Mouse (Mus musculus) hindbrain, embryonic 13.5 days (tissue): ENCODE data around the gene Enpp5. TPM values are rescaled to one million over a fixed set of nuclear protein-coding genes. Genes with fewer than 3 reads are reported as not detected.
A peak's percentile ranks its signal among the peaks of the same experiment; 100 is the strongest.

Experiments used
- ATAC-seq: fragments of 200-750 bp; cut with Nextera tagmentation; 2 replicates; pipeline ENCODE4 v1.8.0; 2017; ENCODE audit warnings: moderate TSS enrichment; ENCODE audit not compliant: low FRiP score
- H3K27ac ChIP-seq: fragments of 300-500 bp; sonication (generic); 2 replicates; pipeline ENCODE4 v1.5.1; 2015; ENCODE audit warnings: inconsistent platforms, mild to moderate bottlenecking, moderate library complexity
- H3K27me3 ChIP-seq: fragments of 300-500 bp; sonication (generic); 2 replicates; pipeline ENCODE4 v1.6.1; 2015; ENCODE audit warnings: mild to moderate bottlenecking, inconsistent platforms
- H3K36me3 ChIP-seq: fragments of 300-500 bp; sonication (generic); 2 replicates; pipeline ENCODE4 v1.6.1; 2015; ENCODE audit warnings: mild to moderate bottlenecking, inconsistent platforms
- H3K4me1 ChIP-seq: fragments of 300-500 bp; sonication (generic); replicated peaks from 2 replicates; pipeline ENCODE4 v1.6.1; 2015; ENCODE audit warnings: inconsistent platforms
- H3K4me2 ChIP-seq: fragments of 300-500 bp; sonication (generic); 2 replicates; pipeline ENCODE4 v1.6.1; 2015; ENCODE audit warnings: inconsistent platforms, mild to moderate bottlenecking, moderate library complexity
- H3K4me3 ChIP-seq: fragments of 300-500 bp; sonication (generic); 2 replicates; pipeline ENCODE4 v1.5.1; 2015; ENCODE audit warnings: mild to moderate bottlenecking, inconsistent platforms
- H3K9ac ChIP-seq: fragments of 300-500 bp; sonication (generic); 2 replicates; pipeline ENCODE4 v1.6.1; 2015; ENCODE audit warnings: mild to moderate bottlenecking, inconsistent platforms
- H3K9me3 ChIP-seq: fragments of 300-500 bp; sonication (generic); 2 replicates; pipeline ENCODE4 v1.6.1; 2016; ENCODE audit warnings: inconsistent platforms
- WGBS: fragments of 180-500 bp; shearing (Covaris S2); methylation state at CpG from one replicate; pipeline ENCODE4 v1.1.7; 2015; 5-methylcytosine and 5-hydroxymethylcytosine counted together
- polyA plus RNA-seq: library from polyadenylated mRNA; unstranded; fragments of >200 nt; fragmentation: Nextera tagmentation; extraction: Ambion mirVana; gene quantifications from 2 replicates; pipeline ENCODE4 v1.2.1, GENCODE M21; 2015

The Enpp5 gene
- polyA plus RNA-seq: 79.3 and 83.6 TPM in 2 replicates

DNA sequence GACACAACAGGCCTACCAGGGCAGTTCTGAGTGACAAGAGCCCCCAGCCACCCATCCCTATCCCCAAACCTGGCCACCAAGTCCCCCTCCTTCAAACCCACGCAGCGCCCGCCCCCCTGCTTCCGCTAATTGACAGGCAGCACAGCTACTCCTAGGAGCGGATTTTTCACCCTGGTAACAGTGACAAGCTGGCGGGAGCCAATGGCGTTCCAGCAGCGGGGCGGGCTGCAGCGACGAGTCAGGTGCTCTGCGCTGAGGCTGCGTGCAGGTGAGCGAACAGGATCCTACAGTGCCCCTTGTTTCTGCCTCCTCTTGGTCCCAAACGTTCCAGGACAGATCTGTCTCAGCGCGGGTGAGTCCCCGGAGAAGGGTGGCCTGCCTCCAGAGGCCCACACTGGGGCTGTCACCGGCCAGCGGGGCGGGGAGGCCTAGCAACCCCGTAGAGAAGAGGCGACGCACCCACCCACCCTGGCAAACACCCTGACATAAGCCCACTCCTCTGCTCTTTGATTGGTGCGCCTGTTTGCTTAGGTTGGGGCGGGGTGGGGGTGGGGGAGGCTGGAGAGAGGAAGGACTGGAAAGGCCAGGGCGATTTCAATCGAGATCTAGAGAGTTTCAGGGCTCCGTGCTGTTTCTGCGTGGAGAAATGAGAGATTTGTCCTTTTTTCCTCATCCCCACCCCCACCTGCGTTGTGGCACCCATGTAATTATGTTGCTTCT is at the start of gene Enpp5:
Gene Enpp5 (plus strand): TSS at position 183 of the 720 bp plus-strand sequence.
- peaks cover 33% of the 10 kb centered on the region for H3K36me3 ChIP-seq
- peak within 1 kb of the TSS; percentile 93 for H3K27ac ChIP-seq
- peak; percentile 99 for ATAC-seq
- peak within 1 kb of the TSS; percentile 79 for H3K9ac ChIP-seq
- no peaks in the 10 kb centered on the region for H3K9me3 ChIP-seq
- no peaks in the 10 kb centered on the region for H3K27me3 ChIP-seq
- peak within 1 kb of the TSS; percentile 66 for H3K4me2 ChIP-seq
- peak within 1 kb of the TSS; percentile 59 for H3K4me3 ChIP-seq
- peaks cover 28% of the 10 kb centered on the region for H3K4me1 ChIP-seq
- under 1% methylated on average over 31 of the region's 31 CpGs for WGBS

DNA sequence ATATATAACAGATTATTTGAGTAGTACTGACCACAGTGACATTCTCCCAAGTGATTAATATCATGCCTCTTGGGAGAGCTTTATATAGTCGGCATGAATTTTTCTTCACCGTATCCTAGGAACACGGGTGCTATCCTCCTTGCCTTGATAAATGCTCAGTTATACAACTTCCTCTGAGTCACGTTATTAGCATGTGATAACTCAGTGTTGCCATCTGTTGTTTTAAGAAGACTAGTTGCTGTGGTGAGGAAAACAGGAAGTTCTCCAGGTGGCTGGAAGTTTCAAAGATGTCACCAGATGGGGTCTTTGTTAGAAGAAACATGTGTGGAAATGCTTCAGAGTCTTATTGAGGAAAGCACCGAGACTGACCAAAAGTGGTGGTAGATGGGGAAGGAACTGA is 49.0 kb upstream of the Enpp5 start:
- Histone ChIP-seq H3K4me2 (no peak overlapping the region), H3K36me3 (no peaks in the 10 kb centered on the region), H3K27me3 (no peaks in the 10 kb centered on the region), H3K4me3 (no peak overlapping the region), H3K9ac (no peak overlapping the region), H3K9me3 (no peaks in the 10 kb centered on the region), H3K27ac (no peak overlapping the region), H3K4me1 (peaks cover 31% of the 10 kb centered on the region)
- ATAC-seq: no peak
- 67% methylated on average over 5 of the region's 5 CpGs for WGBS

DNA sequence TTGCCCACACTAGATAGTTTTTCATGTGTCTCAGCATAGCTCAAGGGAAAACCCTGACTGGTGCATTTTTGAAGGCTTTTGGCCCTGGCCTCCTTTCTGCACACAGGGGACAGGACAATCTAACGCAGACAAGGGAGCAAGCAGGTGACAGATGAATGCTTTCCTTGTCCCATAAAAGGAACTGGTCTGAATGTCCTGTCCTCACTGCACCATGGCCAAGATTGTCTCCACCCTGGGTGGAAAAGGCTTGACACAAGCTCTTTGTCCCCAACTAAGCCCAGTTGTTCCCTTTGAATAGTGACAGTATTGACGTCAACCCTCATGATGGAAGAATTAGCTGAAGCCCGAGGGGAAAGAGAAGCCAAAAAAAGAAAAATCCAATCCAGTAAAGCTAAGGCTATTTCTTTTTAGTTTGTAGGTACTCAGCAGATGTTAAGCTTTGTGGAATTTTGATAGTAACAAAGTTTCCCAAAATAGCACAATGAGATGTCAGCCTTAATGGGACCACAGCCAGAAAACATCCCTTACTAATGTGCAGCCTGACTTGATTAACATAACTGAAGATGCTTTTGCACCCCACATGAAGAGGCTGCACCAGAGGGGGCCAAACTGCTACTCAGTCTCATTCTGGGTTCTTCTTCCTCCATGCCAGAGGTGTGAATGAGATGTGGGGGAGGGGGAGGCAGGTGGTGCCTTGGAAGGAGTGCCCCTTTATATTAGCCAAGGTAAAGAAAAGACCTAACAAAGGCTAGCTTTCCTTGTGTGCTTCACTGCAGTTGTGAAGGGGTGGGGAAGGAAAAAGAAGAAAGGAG is 47.6 kb upstream of the Enpp5 start:
- no peaks in the 10 kb centered on the region for H3K36me3 ChIP-seq
- 0 out of 2 replicates have a peak overlapping the region, but pooled peaks have one; percentile 6 for H3K27ac ChIP-seq
- H3K4me1 ChIP-seq: peaks cover 26% of the 10 kb centered on the region
- no peak for ATAC-seq
- no peak overlapping the region for H3K9ac ChIP-seq
- H3K27me3 ChIP-seq: no peaks in the 10 kb centered on the region
- no peak overlapping the region for H3K4me3 ChIP-seq
- WGBS: 28% methylated on average over 3 of the region's 3 CpGs
- H3K4me2 ChIP-seq: no peak overlapping the region
- no peaks in the 10 kb centered on the region for H3K9me3 ChIP-seq

DNA sequence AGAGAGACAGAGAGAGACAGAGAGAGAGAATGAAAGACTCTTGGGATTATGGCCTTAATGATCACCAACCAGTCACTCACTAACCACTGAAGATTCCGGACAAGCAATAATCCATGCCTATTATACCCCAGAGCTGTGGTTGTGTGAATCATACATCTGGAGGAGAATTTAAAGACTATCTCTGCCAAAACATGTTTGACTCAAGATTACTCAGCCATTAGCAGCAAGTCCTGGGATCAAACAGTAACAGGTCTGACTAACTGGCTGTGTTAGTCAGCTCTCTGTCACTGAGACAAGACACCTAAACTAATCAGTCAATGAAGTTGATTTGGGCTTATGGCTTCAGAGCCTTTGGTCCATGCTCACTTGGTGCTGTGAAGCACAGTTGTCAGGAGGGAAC is 43.6 kb upstream of the Enpp5 start:
- no peak overlapping the region for H3K27ac ChIP-seq
- no peaks in the 10 kb centered on the region for H3K9me3 ChIP-seq
- no peak overlapping the region for H3K4me3 ChIP-seq
- no peak for ATAC-seq
- no peaks in the 10 kb centered on the region for H3K36me3 ChIP-seq
- H3K9ac ChIP-seq: no peak overlapping the region
- no peaks in the 10 kb centered on the region for H3K27me3 ChIP-seq
- H3K4me2 ChIP-seq: no peak overlapping the region
- H3K4me1 ChIP-seq: peaks cover 9% of the 10 kb centered on the region
- 92% methylated on average over 1 of the region's 1 CpGs for WGBS

DNA sequence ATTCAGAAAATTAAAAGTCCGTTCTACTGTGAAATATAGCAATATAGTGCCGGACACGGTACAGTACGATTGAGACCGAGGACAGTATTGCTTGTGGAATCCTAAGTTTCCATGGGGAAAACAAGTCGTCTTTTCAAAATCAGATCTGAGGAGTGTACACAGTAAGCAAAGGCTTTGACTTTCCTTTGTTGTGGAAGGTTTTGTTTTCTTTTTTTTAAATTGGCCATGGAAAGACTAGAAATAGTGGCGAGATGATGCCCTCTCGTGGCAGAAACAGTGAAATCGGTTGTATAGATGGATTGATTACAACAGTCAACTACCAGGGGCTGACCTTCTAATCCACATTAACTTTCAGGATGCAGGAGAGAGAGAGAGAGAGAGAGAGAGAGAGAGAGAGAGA is 40.0 kb upstream of the Enpp5 start:
- Histone ChIP-seq H3K4me1 (no peaks in the 10 kb centered on the region; the same call in 1 of the 2 replicates), H3K4me2 (no peak overlapping the region), H3K9ac (no peak overlapping the region), H3K9me3 (no peaks in the 10 kb centered on the region), H3K27ac (no peak overlapping the region), H3K27me3 (no peaks in the 10 kb centered on the region), H3K4me3 (no peak overlapping the region), H3K36me3 (no peaks in the 10 kb centered on the region)
- ATAC-seq: 0 out of 2 replicates have a peak, but pooled peaks have one; percentile 46
- 62% methylated on average over 9 of the region's 9 CpGs for WGBS

DNA sequence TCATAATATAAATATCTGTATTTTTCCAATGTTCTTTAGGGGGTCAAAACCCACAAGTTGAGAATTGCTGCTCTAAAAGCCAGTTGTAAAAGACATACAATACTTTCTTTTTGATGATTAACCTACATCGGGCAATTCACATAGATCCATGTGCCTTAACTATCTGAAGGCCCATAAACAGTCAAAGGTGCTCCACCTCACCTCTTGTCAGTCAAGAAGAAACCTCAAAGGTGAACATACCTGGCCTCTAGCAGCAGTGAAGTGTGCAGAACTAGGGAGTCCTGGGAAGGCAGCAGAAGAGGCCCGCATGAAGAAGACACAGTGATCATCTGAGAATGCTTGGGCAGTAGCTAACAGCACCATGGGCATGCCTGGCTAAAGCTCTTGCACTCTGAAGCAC is 38.2 kb upstream of the Enpp5 start:
- H3K4me2 ChIP-seq: no peak overlapping the region
- H3K4me1 ChIP-seq: no peaks in the 10 kb centered on the region; the same call in 1 of the 2 replicates
- H3K4me3 ChIP-seq: no peak overlapping the region
- no peak for ATAC-seq
- no peak overlapping the region for H3K9ac ChIP-seq
- no peak overlapping the region for H3K27ac ChIP-seq
- H3K36me3 ChIP-seq: no peaks in the 10 kb centered on the region
- 95% methylated on average over 2 of the region's 2 CpGs for WGBS
- H3K27me3 ChIP-seq: no peaks in the 10 kb centered on the region
- no peaks in the 10 kb centered on the region for H3K9me3 ChIP-seq

DNA sequence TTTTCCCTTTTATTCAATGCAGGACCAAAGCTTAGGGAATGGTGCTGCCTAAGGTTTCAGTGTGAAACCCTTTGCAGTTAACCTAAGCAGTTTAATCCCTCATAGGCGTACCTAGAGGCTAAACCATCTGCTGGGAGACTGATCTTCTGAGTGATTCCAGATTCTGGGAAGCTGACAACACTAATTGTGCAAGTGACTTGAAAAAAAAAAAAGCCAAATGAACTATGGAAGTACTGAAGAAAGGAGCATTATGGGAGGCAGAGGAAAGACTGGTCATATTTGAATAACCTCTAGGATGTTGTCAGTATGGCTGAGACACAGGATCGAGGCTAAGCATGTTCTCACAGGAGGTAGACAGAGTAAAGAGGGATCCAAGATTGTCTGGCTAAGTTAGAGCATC is 36.3 kb upstream of the Enpp5 start:
- Histone ChIP-seq H3K4me3 (no peak overlapping the region), H3K27me3 (no peaks in the 10 kb centered on the region), H3K36me3 (no peaks in the 10 kb centered on the region), H3K9ac (no peak overlapping the region), H3K27ac (no peak overlapping the region), H3K4me1 (no peaks in the 10 kb centered on the region; the same call in 1 of the 2 replicates), H3K9me3 (no peaks in the 10 kb centered on the region), H3K4me2 (no peak overlapping the region)
- no peak for ATAC-seq
- WGBS: 84% methylated on average over 2 of the region's 2 CpGs

DNA sequence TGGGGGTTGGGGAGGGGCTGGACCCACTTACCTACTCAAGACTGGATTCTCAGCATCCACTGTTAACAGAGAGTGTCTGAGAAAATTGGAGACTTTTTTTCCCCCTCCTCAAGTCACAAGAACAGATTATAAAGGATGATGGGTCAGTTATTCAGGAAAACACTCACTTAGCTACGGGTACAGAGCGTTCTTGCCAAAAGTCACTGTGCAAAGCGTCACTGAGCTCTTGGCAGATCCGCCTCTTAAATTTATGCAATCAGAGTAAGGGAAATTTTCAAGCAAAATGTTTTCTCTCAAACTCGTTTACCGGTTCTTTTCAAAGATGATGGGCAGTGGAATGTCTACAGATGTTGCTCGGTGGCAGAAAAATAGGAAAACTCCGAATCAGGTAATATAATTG is 35.8 kb upstream of the Enpp5 start:
- Histone ChIP-seq H3K27ac (no peak overlapping the region), H3K4me2 (no peak overlapping the region), H3K9me3 (no peaks in the 10 kb centered on the region), H3K27me3 (no peaks in the 10 kb centered on the region), H3K36me3 (no peaks in the 10 kb centered on the region), H3K4me3 (no peak overlapping the region), H3K4me1 (no peaks in the 10 kb centered on the region; the same call in 1 of the 2 replicates), H3K9ac (no peak overlapping the region)
- WGBS: 92% methylated on average over 8 of the region's 8 CpGs
- ATAC-seq: no peak

DNA sequence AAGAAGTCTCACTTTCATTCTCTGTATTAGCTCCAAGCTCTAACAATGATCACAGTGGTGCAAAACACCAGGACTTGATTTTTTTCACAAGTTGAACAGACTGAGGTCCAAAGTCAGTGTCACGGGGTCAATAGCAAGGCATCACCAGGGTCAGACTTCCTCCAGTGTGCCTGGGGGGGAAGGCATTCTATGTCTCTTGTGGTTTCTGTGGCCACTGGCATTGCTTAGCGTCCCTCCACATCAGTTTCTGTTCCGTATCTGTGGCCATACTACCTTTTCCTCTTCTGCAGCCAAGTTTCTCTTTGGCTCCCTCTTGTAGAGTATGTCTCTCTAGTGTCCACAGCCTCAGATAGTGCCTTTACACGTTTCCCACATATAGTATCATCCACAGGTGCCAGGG is 25.2 kb upstream of the Enpp5 start:
- ATAC-seq: no peak
- Histone ChIP-seq H3K27ac (no peak overlapping the region), H3K36me3 (no peaks in the 10 kb centered on the region), H3K4me3 (no peak overlapping the region), H3K9ac (no peak overlapping the region), H3K27me3 (no peaks in the 10 kb centered on the region), H3K4me1 (no peaks in the 10 kb centered on the region), H3K9me3 (no peaks in the 10 kb centered on the region), H3K4me2 (no peak overlapping the region)
- WGBS: 72% methylated on average over 4 of the region's 4 CpGs

DNA sequence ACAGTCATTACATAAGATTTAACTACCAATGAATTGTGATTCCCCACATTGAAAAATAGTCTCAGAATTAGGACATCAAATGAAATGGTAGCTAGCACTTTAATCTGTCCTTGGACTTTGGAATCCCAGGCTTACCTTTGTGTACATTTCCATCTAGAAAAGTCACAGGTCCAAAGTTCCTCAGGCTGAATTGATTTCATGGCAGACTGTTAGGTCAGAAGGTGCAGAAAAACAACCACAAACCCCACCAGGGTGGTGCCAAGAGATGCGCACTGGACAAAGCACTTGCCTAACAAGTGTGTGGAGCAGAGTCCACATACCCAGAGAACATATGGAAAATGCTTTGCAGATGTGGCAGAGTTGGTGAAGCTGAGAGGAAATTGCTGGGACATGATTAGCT is 21.5 kb upstream of the Enpp5 start:
- Histone ChIP-seq H3K4me2 (no peak overlapping the region), H3K4me1 (no peaks in the 10 kb centered on the region), H3K27ac (no peak overlapping the region), H3K4me3 (no peak overlapping the region), H3K36me3 (no peaks in the 10 kb centered on the region), H3K9ac (no peak overlapping the region), H3K27me3 (no peaks in the 10 kb centered on the region), H3K9me3 (no peaks in the 10 kb centered on the region)
- ATAC-seq: no peak
- 95% methylated on average over 1 of the region's 1 CpGs for WGBS

DNA sequence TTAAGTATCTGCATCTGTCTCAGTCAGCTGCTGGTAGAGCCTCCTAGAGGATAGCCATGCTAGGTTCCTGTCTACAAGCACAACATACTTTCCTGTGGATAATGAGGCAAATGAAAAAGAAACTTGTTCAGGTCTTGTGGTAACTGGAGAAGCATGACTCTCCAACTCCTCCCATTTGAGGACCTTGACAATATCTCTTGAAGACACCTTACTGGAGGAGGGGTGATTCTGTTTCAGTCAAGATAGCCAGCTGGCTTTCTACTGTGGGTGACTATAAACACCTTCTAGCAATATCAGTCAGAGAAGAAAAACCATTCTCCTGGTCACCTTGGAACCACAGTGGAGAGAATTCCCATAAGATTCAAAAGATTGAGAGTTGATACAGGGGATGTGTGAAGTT is 20.5 kb upstream of the Enpp5 start:
- no peak for ATAC-seq
- Histone ChIP-seq H3K27me3 (no peaks in the 10 kb centered on the region), H3K9me3 (no peaks in the 10 kb centered on the region), H3K4me1 (no peaks in the 10 kb centered on the region), H3K9ac (no peak overlapping the region), H3K36me3 (no peaks in the 10 kb centered on the region), H3K27ac (no peak overlapping the region), H3K4me2 (no peak overlapping the region), H3K4me3 (no peak overlapping the region)

DNA sequence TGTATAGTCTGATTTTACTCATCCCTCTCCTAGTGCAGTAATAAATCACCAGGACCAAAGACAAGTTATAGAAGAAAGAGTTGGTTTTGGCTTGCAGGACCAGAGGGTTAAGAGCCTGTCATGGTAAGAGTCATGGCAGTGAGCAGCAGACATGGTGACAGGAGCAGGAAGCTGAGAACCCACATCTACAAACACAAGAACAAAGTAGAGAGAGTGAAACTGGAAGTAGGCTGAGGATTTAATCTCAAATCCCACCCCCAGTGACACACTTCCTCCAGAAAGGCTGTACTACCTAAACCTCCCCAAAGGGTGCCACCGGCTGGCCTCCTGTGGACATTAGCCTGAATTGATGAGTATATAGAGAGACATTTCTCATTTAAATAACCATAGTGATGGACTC is 17.8 kb upstream of the Enpp5 start:
- Histone ChIP-seq H3K27ac (no peak overlapping the region), H3K4me1 (no peaks in the 10 kb centered on the region), H3K36me3 (no peaks in the 10 kb centered on the region), H3K27me3 (no peaks in the 10 kb centered on the region), H3K9ac (no peak overlapping the region), H3K9me3 (no peaks in the 10 kb centered on the region), H3K4me3 (no peak overlapping the region), H3K4me2 (no peak overlapping the region)
- WGBS: 96% methylated on average over 1 of the region's 1 CpGs
- no peak for ATAC-seq
